Comparison of ENCODE assay signal across 26 mouse cellular contexts in the genomic region with DNA sequence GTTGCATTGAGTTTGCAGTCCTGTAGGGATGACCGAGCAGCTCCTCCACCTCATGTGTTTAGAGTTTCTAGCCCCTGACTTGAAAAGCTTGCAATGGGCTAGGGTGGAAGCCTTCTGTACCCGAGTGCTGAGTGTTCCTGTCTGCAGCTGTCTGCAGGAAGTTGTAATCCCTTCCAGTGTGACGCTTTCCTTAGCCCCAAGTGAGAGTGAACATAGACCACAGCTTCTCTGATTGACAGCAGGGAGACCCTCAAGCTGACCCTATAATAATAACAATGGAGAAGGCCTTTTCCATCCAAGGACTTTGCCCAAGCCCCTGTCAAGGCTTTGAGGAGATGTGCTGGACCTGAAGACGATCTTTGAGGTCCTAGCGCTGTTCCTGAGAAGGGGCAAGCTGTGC. TPM values are rescaled to one million over a fixed set of nuclear protein-coding genes. Genes with fewer than 3 reads are reported as not detected.
DNase-seq lines count a peak whose midpoint lies in the region; ATAC-seq lines count a peak whose summit lies in the region.
"Had no signal": no experiment of that assay in that cellular context is flagged by ENCODE, and none has a peak within 500 bp of the region (broad histone marks: within the 10 kb centered on the region; RNA-seq: fewer than 3 reads in every experiment).

No protein-coding gene starts in this region.

- no peak overlapping the region for H3K9ac ChIP-seq in forebrain, embryonic 11.5 days (ENCODE audit: low read length)
- H3K9ac ChIP-seq in forebrain, embryonic 16.5 days (replicated peaks; ENCODE audit: low read depth, low read length) = no peak overlapping the region
- H3K9ac ChIP-seq in midbrain, embryonic 13.5 days (replicated peaks) = no peak overlapping the region
- H3K9ac ChIP-seq in midbrain, embryonic 12.5 days (replicated peaks) = no peak overlapping the region
- no peak overlapping the region for H3K9ac ChIP-seq in midbrain, embryonic 15.5 days
- H3K9ac ChIP-seq: embryonic facial prominence, embryonic 12.5 days; forebrain, embryonic 13.5 days; forebrain, embryonic 15.5 days had no signal

- H3K36me3 ChIP-seq in forebrain, embryonic 11.5 days (ENCODE audit: control insufficient read depth, insufficient read depth, low read length) = no peaks in the 10 kb centered on the region
- peaks cover 6% of the 10 kb centered on the region for H3K36me3 ChIP-seq in forebrain, embryonic 16.5 days (ENCODE audit: control insufficient read depth, insufficient read depth)
- H3K36me3 ChIP-seq in midbrain, embryonic 10.5 days = peaks cover 57% of the 10 kb centered on the region
- H3K36me3 ChIP-seq in midbrain, embryonic 13.5 days = peaks cover 23% of the 10 kb centered on the region
- H3K36me3 ChIP-seq in midbrain, embryonic 12.5 days = 0 out of 2 replicates have a peak, but pooled peaks cover 7% of the 10 kb centered on the region
- no peaks in the 10 kb centered on the region; the same call in 1 of the 2 replicates for H3K36me3 ChIP-seq in midbrain, embryonic 15.5 days (replicated peaks)

- no peak for ATAC-seq in forebrain, embryonic 11.5 days (replicated peaks; ENCODE audit: low FRiP score)
- ATAC-seq in forebrain, embryonic 16.5 days = no peak
- ATAC-seq in midbrain, embryonic 13.5 days = no peak
- ATAC-seq in midbrain, embryonic 12.5 days (ENCODE audit: low FRiP score, low read depth) = peak; percentile 74
- no peak for ATAC-seq in midbrain, embryonic 15.5 days (replicated peaks)
- ATAC-seq: activated CD4-positive, CD25-positive, alpha-beta regulatory T cell, adult 4 months; CD4-positive, CD25-positive, alpha-beta regulatory T cell, adult 4 months; forebrain, embryonic 13.5 days; forebrain, embryonic 15.5 days; Patski had no signal

- H3K4me1 ChIP-seq in forebrain, embryonic 11.5 days (replicated peaks; ENCODE audit: control insufficient read depth, insufficient read depth, low read length) = no peaks in the 10 kb centered on the region
- H3K4me1 ChIP-seq in forebrain, embryonic 16.5 days (replicated peaks; ENCODE audit: control insufficient read depth, insufficient read depth, low read length) = no peaks in the 10 kb centered on the region
- H3K4me1 ChIP-seq in midbrain, embryonic 10.5 days = peaks cover 18% of the 10 kb centered on the region
- peaks cover 9% of the 10 kb centered on the region; the same call in 1 of the 2 replicates for H3K4me1 ChIP-seq in midbrain, embryonic 13.5 days (replicated peaks)
- H3K4me1 ChIP-seq in midbrain, embryonic 12.5 days = peaks cover 6% of the 10 kb centered on the region; the same call in 1 of the 2 replicates
- no peaks in the 10 kb centered on the region for H3K4me1 ChIP-seq in midbrain, embryonic 15.5 days
- H3K4me1 ChIP-seq: embryonic facial prominence, embryonic 10.5 days; embryonic facial prominence, embryonic 12.5 days; forebrain, embryonic 10.5 days; forebrain, embryonic 13.5 days; forebrain, embryonic 15.5 days had no signal

- H3K27me3 ChIP-seq in forebrain, embryonic 11.5 days (ENCODE audit: control insufficient read depth, insufficient read depth, low read length) = no peaks in the 10 kb centered on the region
- H3K27me3 ChIP-seq in forebrain, embryonic 16.5 days (replicated peaks; ENCODE audit: control insufficient read depth, insufficient read depth, low read length) = no peaks in the 10 kb centered on the region
- H3K27me3 ChIP-seq in midbrain, embryonic 10.5 days (ENCODE audit: low read depth, poor library complexity, severe bottlenecking) = peaks cover 75% of the 10 kb centered on the region
- H3K27me3 ChIP-seq in midbrain, embryonic 13.5 days = peaks cover 5% of the 10 kb centered on the region
- peaks cover 68% of the 10 kb centered on the region for H3K27me3 ChIP-seq in midbrain, embryonic 12.5 days
- no peaks in the 10 kb centered on the region for H3K27me3 ChIP-seq in midbrain, embryonic 15.5 days (replicated peaks)
- H3K27me3 ChIP-seq: CH12.LX; embryonic facial prominence, embryonic 12.5 days; forebrain, embryonic 13.5 days; forebrain, embryonic 15.5 days; Patski had no signal

- WGBS in forebrain, embryonic 11.5 days = 71% methylated on average over 5 of the region's 5 CpGs
- WGBS in forebrain, embryonic 16.5 days = 79% methylated on average over 5 of the region's 5 CpGs
- 64% methylated on average over 5 of the region's 5 CpGs for WGBS in midbrain, embryonic 10.5 days
- WGBS in midbrain, embryonic 13.5 days = 53% methylated on average over 5 of the region's 5 CpGs
- 49% methylated on average over 5 of the region's 5 CpGs for WGBS in midbrain, embryonic 12.5 days
- WGBS in midbrain, embryonic 15.5 days = 50% methylated on average over 5 of the region's 5 CpGs

- no peaks in the 10 kb centered on the region for H3K9me3 ChIP-seq in forebrain, embryonic 11.5 days (ENCODE audit: control insufficient read depth, low read length)
- no peaks in the 10 kb centered on the region for H3K9me3 ChIP-seq in forebrain, embryonic 16.5 days (ENCODE audit: control insufficient read depth, low read length)
- H3K9me3 ChIP-seq in midbrain, embryonic 10.5 days (replicated peaks) = no peaks in the 10 kb centered on the region
- H3K9me3 ChIP-seq in midbrain, embryonic 13.5 days = no peaks in the 10 kb centered on the region
- H3K9me3 ChIP-seq in midbrain, embryonic 12.5 days = no peaks in the 10 kb centered on the region
- H3K9me3 ChIP-seq in midbrain, embryonic 15.5 days = no peaks in the 10 kb centered on the region
- H3K9me3 ChIP-seq: embryonic facial prominence, embryonic 10.5 days; embryonic facial prominence, embryonic 12.5 days; forebrain, embryonic 10.5 days; forebrain, embryonic 13.5 days; forebrain, embryonic 15.5 days; G1E had no signal

- H3K4me3 ChIP-seq in forebrain, embryonic 11.5 days (ENCODE audit: low read depth, low read length) = no peak overlapping the region
- no peak overlapping the region for H3K4me3 ChIP-seq in forebrain, embryonic 16.5 days (replicated peaks; ENCODE audit: low read length)
- no peak overlapping the region for H3K4me3 ChIP-seq in midbrain, embryonic 10.5 days
- H3K4me3 ChIP-seq in midbrain, embryonic 13.5 days (replicated peaks) = no peak overlapping the region
- H3K4me3 ChIP-seq in midbrain, embryonic 12.5 days = no peak overlapping the region
- no peak overlapping the region for H3K4me3 ChIP-seq in midbrain, embryonic 15.5 days
- H3K4me3 ChIP-seq: embryonic facial prominence, embryonic 10.5 days; embryonic facial prominence, embryonic 12.5 days; erythroblast, embryonic 14.5 days; forebrain, embryonic 10.5 days; forebrain, embryonic 13.5 days; forebrain, embryonic 15.5 days had no signal

- DNase-seq in forebrain, embryonic 11.5 days (ENCODE audit: low spot score) = peak; percentile 30
- no peak for DNase-seq in midbrain, embryonic 10.5 days (ENCODE audit: low spot score)
- DNase-seq: adrenal gland, adult 8-10 months; adrenal gland, postnatal 14 days; adrenal gland, postnatal 36 days; B cell, adult 2 months; cerebellum, adult 11-12 months; cerebellum, adult 2 months; cerebellum, adult 9-10 months; cerebellum, postnatal 10 days; cerebellum, postnatal 25 days had no signal

- H3K4me2 ChIP-seq in forebrain, embryonic 11.5 days (ENCODE audit: low read depth, low read length, severe bottlenecking) = no peak overlapping the region
- H3K4me2 ChIP-seq in forebrain, embryonic 16.5 days (ENCODE audit: low read length) = no peak overlapping the region
- no peak overlapping the region for H3K4me2 ChIP-seq in midbrain, embryonic 13.5 days (replicated peaks)
- H3K4me2 ChIP-seq in midbrain, embryonic 12.5 days (replicated peaks) = no peak overlapping the region
- no peak overlapping the region for H3K4me2 ChIP-seq in midbrain, embryonic 15.5 days
- H3K4me2 ChIP-seq: embryonic facial prominence, embryonic 12.5 days; forebrain, embryonic 13.5 days; forebrain, embryonic 15.5 days had no signal

- H3K27ac ChIP-seq in forebrain, embryonic 11.5 days (ENCODE audit: low read depth, low read length) = no peak overlapping the region
- no peak overlapping the region for H3K27ac ChIP-seq in forebrain, embryonic 16.5 days (ENCODE audit: low read length)
- peak overlapping the region; percentile 39; the same call in 1 of the 2 replicates for H3K27ac ChIP-seq in midbrain, embryonic 10.5 days (replicated peaks)
- H3K27ac ChIP-seq in midbrain, embryonic 13.5 days = no peak overlapping the region
- H3K27ac ChIP-seq in midbrain, embryonic 12.5 days (replicated peaks) = no peak overlapping the region
- no peak overlapping the region for H3K27ac ChIP-seq in midbrain, embryonic 15.5 days
- H3K27ac ChIP-seq: embryonic facial prominence, embryonic 10.5 days; embryonic facial prominence, embryonic 12.5 days; forebrain, embryonic 10.5 days; forebrain, embryonic 13.5 days; forebrain, embryonic 15.5 days had no signal

RNA-seq across cellular contexts. Expression of a gene that starts 47.3 kb away (rescaled TPM):
- polyA plus RNA-seq in forebrain, embryonic 11.5 days (2014; fragmentation: Nextera tagmentation; extraction: Ambion mirVana) = 251 and 261 TPM in 2 replicates
- polyA plus RNA-seq in forebrain, embryonic 16.5 days (2015; fragmentation: Nextera tagmentation; extraction: Ambion mirVana) = 199 and 240 TPM in 2 replicates
- 225 and 228 TPM in 2 replicates for polyA plus RNA-seq in midbrain, embryonic 10.5 days (2016; fragmentation: Nextera tagmentation; extraction: Ambion mirVana)
- 225 and 226 TPM in 2 replicates for polyA plus RNA-seq in midbrain, embryonic 13.5 days (2015; fragmentation: Nextera tagmentation; extraction: Ambion mirVana)
- polyA plus RNA-seq in midbrain, embryonic 12.5 days (2016; fragmentation: Nextera tagmentation; extraction: Ambion mirVana) = 232 and 235 TPM in 2 replicates
- 180 and 195 TPM in 2 replicates for polyA plus RNA-seq in midbrain, embryonic 15.5 days (2015; fragmentation: Nextera tagmentation; extraction: Ambion mirVana)
